Mouse (Mus musculus) forebrain, embryonic 14.5 days (tissue): ENCODE results near the gene Vangl1. TPM values are rescaled to one million over a fixed set of nuclear protein-coding genes. Genes with fewer than 3 reads are reported as not detected.

Experiments used
- ATAC-seq: fragments of 200-750 bp; cut with Nextera tagmentation; 2 replicates; pipeline ENCODE4 v1.8.0; 2017; ENCODE audit warnings: mild to moderate bottlenecking, moderate library complexity
- DNase-seq: peaks from one replicate; pipeline ENCODE4 v3.0.0-alpha.2; 2015; ENCODE audit warnings: low spot score
- H3K27ac ChIP-seq: fragments of 300-500 bp; sonication (generic); 2 replicates; pipeline ENCODE4 v1.5.1; 2014; ENCODE audit warnings: low read depth, mild to moderate bottlenecking, control low read depth, low read length, moderate library complexity
- H3K27me3 ChIP-seq: fragments of 300-500 bp; sonication (generic); replicated peaks from 2 replicates; pipeline ENCODE4 v1.6.1; 2014; ENCODE audit warnings: low read length, control low read depth, mixed read lengths; ENCODE audit not compliant: control insufficient read depth, insufficient read depth
- H3K36me3 ChIP-seq: fragments of 300-500 bp; sonication (generic); 2 replicates; pipeline ENCODE4 v1.6.1; 2014; ENCODE audit warnings: low read length, control low read depth; ENCODE audit not compliant: control insufficient read depth, insufficient read depth
- H3K4me1 ChIP-seq: fragments of 300-500 bp; sonication (generic); 2 replicates; pipeline ENCODE4 v1.6.1; 2014; ENCODE audit warnings: antibody characterized with exemption, low read length, control low read depth; ENCODE audit not compliant: control insufficient read depth, insufficient read depth
- H3K4me2 ChIP-seq: fragments of 300-500 bp; sonication (generic); 2 replicates; pipeline ENCODE4 v1.6.1; 2014; ENCODE audit warnings: mild to moderate bottlenecking, control low read depth, low read length
- H3K4me3 ChIP-seq: fragments of 300-500 bp; sonication (generic); 2 replicates; pipeline ENCODE4 v1.5.1; 2014; ENCODE audit warnings: low read depth, low read length, control low read depth
- H3K9ac ChIP-seq: fragments of 300-500 bp; sonication (generic); 2 replicates; pipeline ENCODE4 v1.6.1; 2014; ENCODE audit warnings: mild to moderate bottlenecking, low read length, control low read depth, moderate library complexity
- H3K9me3 ChIP-seq: fragments of 300-500 bp; sonication (generic); replicated peaks from 2 replicates; pipeline ENCODE4 v1.6.1; 2016; ENCODE audit warnings: low read length, control low read depth, mixed read lengths; ENCODE audit not compliant: control insufficient read depth
- WGBS: fragments of 180-500 bp; shearing (Covaris S2); extraction: QIAGEN DNeasy Blood & Tissue Kit; methylation state at CpG from one replicate; pipeline ENCODE4 v1.1.7; 2014; 5-methylcytosine and 5-hydroxymethylcytosine counted together
- polyA plus RNA-seq: library from polyadenylated mRNA; unstranded; fragments of >200 nt; fragmentation: Nextera tagmentation; extraction: Ambion mirVana; gene quantifications from 2 replicates; pipeline ENCODE4 v1.2.1, GENCODE M21; 2014

The Vangl1 gene
- polyA plus RNA-seq, 1 experiment from 2014 or later: 4.6 TPM

DNA sequence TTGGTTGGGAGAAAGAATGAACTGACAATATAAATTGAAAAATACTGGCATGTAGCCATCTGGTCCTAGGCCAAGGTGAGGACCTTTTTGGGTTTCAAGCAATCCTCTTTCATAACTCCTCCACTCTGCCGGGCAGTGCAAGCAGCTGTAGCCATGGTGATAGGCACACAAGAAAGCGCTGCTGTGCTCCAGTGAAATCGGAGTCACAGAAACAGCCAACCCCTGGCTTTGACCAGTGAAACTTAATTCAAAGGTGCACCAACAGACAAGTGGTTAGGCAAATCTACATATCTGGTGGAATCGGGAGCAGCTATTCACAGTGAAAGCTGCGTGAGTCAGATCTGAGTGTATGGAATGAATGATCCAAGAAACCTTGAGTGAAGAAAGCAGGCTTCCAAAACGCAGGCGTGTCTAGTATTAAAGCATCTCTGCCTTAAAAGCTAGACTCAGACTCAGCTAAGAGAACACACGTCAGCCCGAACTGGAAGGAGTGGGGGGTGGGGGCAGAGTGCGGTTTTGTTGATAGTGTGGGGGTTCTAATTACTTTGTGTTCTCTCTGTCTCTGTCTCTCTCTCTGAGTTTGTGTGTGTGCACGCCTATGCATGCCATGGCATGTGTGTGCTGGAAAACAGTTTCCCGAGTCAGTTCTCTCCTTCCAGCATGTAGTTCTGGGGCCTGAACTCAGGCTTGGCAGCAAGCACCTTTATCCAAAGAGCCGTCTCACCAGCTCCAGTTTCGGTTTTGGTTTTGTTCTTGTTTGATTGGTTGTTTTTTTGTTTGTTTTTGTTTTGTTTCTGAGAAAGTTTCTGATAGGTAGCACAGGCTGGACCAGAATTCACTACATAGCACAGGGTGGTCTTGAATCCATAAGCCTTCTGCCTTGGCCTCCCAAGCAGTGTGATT, 44.8 kb downstream of the Vangl1 start:
- 58% methylated on average over 14 of the region's 14 CpGs for WGBS
- Histone ChIP-seq H3K36me3 (no peaks in the 10 kb centered on the region), H3K27ac (no peak overlapping the region), H3K4me1 (peaks cover 8% of the 10 kb centered on the region; the same call in 1 of the 2 replicates), H3K27me3 (no peaks in the 10 kb centered on the region), H3K4me3 (no peak overlapping the region), H3K4me2 (no peak overlapping the region), H3K9me3 (no peaks in the 10 kb centered on the region), H3K9ac (no peak overlapping the region)
- peak; percentile 57 for DNase-seq
- ATAC-seq: peak; percentile 69; the same call in 1 of the 2 replicates

DNA sequence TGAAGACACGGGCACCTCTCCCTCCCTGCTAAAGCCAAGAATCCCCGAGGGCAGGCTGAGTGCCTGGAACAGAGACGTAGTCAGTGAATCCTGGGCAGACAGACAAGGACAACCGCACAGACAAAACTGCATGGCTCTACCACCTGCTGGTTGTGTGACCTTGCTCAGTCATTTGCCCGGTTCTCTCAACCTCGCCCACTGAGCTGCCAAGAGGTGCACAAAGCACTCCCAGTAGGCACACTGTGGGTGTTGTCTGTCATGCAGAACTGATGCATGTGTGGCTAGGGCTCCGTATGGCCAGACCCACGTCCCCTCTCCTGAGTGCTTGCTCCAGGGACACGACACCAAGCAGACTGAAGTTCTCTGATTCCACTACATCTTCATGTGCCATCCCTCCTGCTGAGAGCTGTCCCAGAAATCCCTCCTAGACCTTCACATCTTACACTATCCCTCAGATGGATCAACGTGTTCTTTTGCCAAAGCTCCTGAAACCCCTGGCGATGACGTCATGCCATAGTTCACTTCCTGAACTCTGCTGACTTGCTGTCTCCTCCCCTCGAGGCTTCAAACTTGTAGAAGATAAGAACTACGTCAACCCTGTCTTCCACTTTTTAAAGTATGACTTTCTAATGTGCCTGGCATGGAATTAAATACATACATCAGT, 45.6 kb downstream of the Vangl1 start:
- no peaks in the 10 kb centered on the region for H3K36me3 ChIP-seq
- WGBS: 81% methylated on average over 14 of the region's 14 CpGs
- H3K4me3 ChIP-seq: no peak overlapping the region
- no peak for ATAC-seq
- no peak overlapping the region for H3K27ac ChIP-seq
- DNase-seq: no peak
- no peak overlapping the region for H3K4me2 ChIP-seq
- no peaks in the 10 kb centered on the region for H3K9me3 ChIP-seq
- H3K9ac ChIP-seq: no peak overlapping the region
- no peaks in the 10 kb centered on the region for H3K27me3 ChIP-seq
- peaks cover 8% of the 10 kb centered on the region; the same call in 1 of the 2 replicates for H3K4me1 ChIP-seq

DNA sequence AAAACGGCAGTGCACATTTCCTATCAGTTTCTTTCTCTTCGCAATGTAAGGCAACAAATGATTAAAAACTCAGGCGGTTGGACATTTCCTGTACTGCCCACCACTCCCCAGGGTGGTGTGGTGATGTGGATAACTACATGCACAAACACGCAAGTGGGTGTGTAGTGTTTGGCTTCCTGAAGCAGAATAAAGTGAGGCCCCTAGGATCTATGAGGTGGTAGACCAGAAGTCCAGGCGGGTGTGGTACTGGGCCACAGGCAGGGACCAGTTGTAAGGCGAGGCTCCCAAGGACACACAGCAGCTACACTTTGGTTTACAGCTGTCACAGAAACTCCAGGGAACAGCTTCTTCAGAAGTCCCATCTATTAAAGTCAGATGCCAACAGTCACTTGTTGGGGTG, 46.8 kb downstream of the Vangl1 start:
- DNase-seq (no peak), ATAC-seq (no peak)
- 93% methylated on average over 6 of the region's 6 CpGs for WGBS
- no peak overlapping the region for H3K4me2 ChIP-seq
- peaks cover 8% of the 10 kb centered on the region; the same call in 1 of the 2 replicates for H3K4me1 ChIP-seq
- no peak overlapping the region for H3K27ac ChIP-seq
- H3K4me3 ChIP-seq: no peak overlapping the region
- H3K9ac ChIP-seq: no peak overlapping the region
- H3K9me3 ChIP-seq: no peaks in the 10 kb centered on the region
- no peaks in the 10 kb centered on the region for H3K27me3 ChIP-seq
- no peaks in the 10 kb centered on the region for H3K36me3 ChIP-seq

DNA sequence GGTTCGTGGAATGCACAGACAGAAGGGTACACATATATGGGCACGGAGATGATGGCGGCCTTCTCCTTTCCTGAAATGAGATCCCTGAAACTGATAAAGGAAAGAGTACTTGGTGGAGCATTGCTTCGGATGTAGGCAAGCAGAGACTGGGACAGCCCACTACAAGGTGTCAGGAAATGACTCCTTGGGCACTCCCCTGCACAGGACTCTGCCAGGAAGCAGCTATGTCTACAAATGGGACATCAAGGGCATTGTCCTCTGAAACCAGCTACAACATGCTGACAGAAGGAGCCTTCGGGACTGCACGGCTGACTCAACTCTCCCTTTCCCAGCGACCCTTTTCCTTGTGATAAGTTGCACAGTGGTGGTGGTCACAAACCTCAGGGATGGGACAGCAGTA, 47.8 kb downstream of the Vangl1 start:
- ATAC-seq: no peak

DNA sequence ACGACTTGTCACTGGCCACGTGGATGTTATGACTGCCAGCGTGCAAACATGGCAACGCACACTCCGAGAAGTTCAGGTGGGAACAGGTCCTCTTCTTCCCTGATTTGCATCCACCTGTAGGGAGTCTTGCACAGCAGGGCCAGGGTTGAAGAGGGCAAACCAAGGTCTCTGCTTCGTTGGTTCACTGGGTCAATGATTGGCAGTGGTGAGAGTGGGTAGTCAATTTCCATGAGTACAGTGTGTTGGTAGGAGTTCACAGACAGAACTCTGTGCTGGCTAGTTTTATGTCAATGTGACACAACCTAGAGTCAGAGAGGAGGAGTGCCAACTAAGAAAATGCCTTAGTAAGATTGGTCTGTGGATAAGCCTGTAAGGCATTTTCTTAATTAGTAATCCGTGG, 50.4 kb downstream of the Vangl1 start:
- ATAC-seq: no peak
- Histone ChIP-seq H3K9ac (no peak overlapping the region), H3K4me3 (no peak overlapping the region), H3K4me2 (no peak overlapping the region), H3K27ac (no peak overlapping the region), H3K4me1 (0 out of 2 replicates have a peak, but pooled peaks cover 2% of the 10 kb centered on the region), H3K27me3 (no peaks in the 10 kb centered on the region), H3K9me3 (no peaks in the 10 kb centered on the region), H3K36me3 (no peaks in the 10 kb centered on the region)
- 83% methylated on average over 7 of the region's 7 CpGs for WGBS
- DNase-seq: no peak

More for the DNA sequence above, 47.8 kb downstream of the Vangl1 start:
- no peak overlapping the region for H3K27ac ChIP-seq
- H3K9ac ChIP-seq: no peak overlapping the region
- no peaks in the 10 kb centered on the region for H3K27me3 ChIP-seq
- H3K4me3 ChIP-seq: no peak overlapping the region
- H3K4me1 ChIP-seq: peaks cover 8% of the 10 kb centered on the region; the same call in 1 of the 2 replicates
- WGBS: 95% methylated on average over 7 of the region's 7 CpGs
- H3K9me3 ChIP-seq: no peaks in the 10 kb centered on the region
- no peak overlapping the region for H3K4me2 ChIP-seq
- no peaks in the 10 kb centered on the region for H3K36me3 ChIP-seq
- DNase-seq: no peak

DNA sequence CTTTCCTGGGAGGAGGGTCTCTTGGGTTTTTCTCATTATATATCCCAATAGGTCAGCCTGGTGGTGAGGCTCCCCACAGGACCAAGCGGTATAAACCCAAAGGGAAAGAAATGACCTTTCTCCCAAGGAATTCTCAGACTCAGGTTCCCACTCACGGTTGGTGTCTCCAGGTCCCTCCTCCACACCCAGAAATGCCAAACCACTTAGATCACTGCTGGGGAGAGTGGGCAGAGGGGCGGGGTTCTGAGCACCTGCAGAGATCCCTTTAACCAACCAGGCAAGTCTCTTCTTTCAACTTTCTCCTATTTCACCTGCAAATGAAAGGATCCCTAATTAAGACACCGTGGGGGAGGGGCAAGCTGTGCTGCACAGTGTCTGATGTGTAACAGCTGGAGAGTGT, 51.6 kb downstream of the Vangl1 start:
- Histone ChIP-seq H3K4me1 (no peaks in the 10 kb centered on the region), H3K4me3 (no peak overlapping the region), H3K4me2 (no peak overlapping the region), H3K27me3 (no peaks in the 10 kb centered on the region), H3K27ac (no peak overlapping the region), H3K9me3 (no peaks in the 10 kb centered on the region), H3K9ac (no peak overlapping the region), H3K36me3 (no peaks in the 10 kb centered on the region)
- DNase-seq (no peak), ATAC-seq (no peak)
- WGBS: 8% methylated on average over 4 of the region's 4 CpGs

DNA sequence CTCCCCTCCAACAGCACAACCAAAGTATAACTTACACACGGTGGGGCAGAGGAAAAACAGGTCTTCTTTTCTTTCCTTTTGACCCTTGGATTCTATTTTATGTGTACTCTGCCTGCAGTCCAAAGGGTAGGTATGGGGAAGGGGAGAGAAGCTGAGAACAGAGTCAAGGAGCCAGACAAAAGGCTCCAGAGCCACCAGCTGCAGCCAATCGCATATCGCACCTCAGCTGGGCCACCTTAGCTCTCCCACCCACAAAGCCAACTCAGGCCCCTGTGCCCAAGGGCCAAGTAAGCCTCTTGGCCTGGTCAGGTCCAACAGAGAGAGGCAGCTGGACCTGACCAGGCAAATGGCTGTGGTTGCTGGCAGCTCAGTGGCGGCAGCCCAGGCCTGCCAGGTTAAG, 52.0 kb downstream of the Vangl1 start:
- Histone ChIP-seq H3K4me2 (no peak overlapping the region), H3K27ac (no peak overlapping the region), H3K9ac (no peak overlapping the region), H3K36me3 (no peaks in the 10 kb centered on the region), H3K27me3 (no peaks in the 10 kb centered on the region), H3K4me3 (no peak overlapping the region), H3K9me3 (no peaks in the 10 kb centered on the region), H3K4me1 (no peaks in the 10 kb centered on the region; the same call in 1 of the 2 replicates)
- no peak for ATAC-seq
- 17% methylated on average over 4 of the region's 4 CpGs for WGBS
- no peak for DNase-seq

DNA sequence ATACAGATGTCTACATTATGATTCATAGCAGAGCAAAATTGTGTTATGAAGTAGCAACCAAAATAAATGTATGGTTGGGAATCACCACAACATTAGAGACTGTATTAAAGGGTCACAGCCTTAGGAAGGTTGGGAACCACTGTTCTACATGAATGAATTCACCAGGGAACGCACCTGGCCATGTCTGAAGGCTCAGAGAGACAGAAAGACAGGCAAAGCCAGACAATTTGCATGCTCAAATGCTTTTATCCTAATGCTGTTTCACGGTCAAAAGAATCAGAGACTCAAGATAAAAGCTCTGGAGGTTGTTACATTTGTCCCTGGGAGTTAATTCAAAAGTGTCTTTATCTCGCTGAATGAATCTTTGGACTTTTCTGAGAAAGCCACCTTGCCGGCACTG, 52.6 kb downstream of the Vangl1 start:
- H3K9ac ChIP-seq: no peak overlapping the region
- H3K27me3 ChIP-seq: no peaks in the 10 kb centered on the region
- H3K4me1 ChIP-seq: peaks cover 3% of the 10 kb centered on the region
- ATAC-seq (no peak), DNase-seq (no peak)
- H3K9me3 ChIP-seq: no peaks in the 10 kb centered on the region
- no peak overlapping the region for H3K4me2 ChIP-seq
- no peaks in the 10 kb centered on the region for H3K36me3 ChIP-seq
- WGBS: 25% methylated on average over 4 of the region's 4 CpGs
- no peak overlapping the region for H3K27ac ChIP-seq
- H3K4me3 ChIP-seq: no peak overlapping the region

DNA sequence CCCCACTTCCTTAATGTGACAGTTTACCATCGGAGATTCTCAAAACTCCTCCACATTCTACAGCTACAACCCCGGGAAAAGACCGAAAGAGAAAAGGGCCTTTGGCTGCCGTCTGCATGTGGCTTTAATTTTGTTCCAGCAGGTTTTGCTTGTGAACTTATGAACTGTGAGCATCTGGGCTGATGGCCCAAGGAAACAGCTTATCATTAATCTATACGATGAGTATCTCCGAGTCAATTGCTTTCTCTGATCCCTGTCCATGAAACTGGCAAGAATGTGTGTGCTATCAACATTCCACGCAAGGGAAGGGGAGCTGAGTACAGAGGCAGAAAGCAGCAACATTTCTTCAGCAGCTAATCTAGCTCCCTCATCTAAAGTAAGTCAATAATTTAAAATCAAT, 54.6 kb downstream of the Vangl1 start:
- DNase-seq (no peak), ATAC-seq (no peak)
- H3K27ac ChIP-seq: no peak overlapping the region
- no peaks in the 10 kb centered on the region for H3K9me3 ChIP-seq
- H3K4me3 ChIP-seq: no peak overlapping the region
- H3K4me2 ChIP-seq: no peak overlapping the region
- peaks cover 3% of the 10 kb centered on the region for H3K4me1 ChIP-seq
- WGBS: 88% methylated on average over 7 of the region's 7 CpGs
- no peaks in the 10 kb centered on the region for H3K27me3 ChIP-seq
- no peak overlapping the region for H3K9ac ChIP-seq
- H3K36me3 ChIP-seq: no peaks in the 10 kb centered on the region
